Mouse (Mus musculus) liver, embryonic 14.5 days (tissue): ENCODE measurements at regions not wholly inside any gene's neighbourhood (a gene's known extent, or its start where the extent isn't known, plus 50 kb on each side); places are given as distances from the start of the nearest gene placed in this dataset.

ENCODE experiments used
- CTCF ChIP-seq: IDR thresholded peaks from 2 replicates; pipeline ENCODE4 v1.5.1; 2016; ENCODE audit warnings: antibody characterized with exemption, low read depth, control low read depth
- EP300 ChIP-seq: IDR thresholded peaks from 2 replicates; pipeline ENCODE4 v1.6.1; 2016; ENCODE audit warnings: antibody characterized with exemption, low read depth

DNA sequence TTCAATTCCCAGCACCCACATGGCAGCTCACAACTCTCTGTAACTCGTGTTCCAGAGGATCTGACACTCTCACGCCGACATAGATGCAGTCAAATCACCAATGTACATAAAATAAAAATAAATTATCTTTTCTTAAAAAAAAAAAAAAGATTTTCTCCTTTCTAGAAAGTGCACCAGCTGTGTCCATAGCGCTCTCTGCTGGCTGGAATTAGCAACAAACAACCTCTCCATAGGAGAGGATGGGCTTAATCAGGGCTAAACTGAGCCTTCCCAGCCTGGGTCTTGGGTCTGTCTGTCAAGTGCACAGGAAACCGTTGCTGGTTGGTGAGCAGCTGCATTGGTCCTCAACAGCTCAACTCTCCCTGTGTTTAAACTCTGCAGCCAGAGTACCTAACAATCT, 247.8 kb downstream of the Suds3 start:
- TF ChIP-seq CTCF (no peak), EP300 (no peak)
